Mouse (Mus musculus): ENCODE measurements around the gene Chrd. TPM values are rescaled to one million over a fixed set of nuclear protein-coding genes. Genes with fewer than 3 reads are reported as not detected.

Chrd gene
- polyA plus RNA-seq, 1 experiment from 2014 or later: 1.5 TPM

DNA sequence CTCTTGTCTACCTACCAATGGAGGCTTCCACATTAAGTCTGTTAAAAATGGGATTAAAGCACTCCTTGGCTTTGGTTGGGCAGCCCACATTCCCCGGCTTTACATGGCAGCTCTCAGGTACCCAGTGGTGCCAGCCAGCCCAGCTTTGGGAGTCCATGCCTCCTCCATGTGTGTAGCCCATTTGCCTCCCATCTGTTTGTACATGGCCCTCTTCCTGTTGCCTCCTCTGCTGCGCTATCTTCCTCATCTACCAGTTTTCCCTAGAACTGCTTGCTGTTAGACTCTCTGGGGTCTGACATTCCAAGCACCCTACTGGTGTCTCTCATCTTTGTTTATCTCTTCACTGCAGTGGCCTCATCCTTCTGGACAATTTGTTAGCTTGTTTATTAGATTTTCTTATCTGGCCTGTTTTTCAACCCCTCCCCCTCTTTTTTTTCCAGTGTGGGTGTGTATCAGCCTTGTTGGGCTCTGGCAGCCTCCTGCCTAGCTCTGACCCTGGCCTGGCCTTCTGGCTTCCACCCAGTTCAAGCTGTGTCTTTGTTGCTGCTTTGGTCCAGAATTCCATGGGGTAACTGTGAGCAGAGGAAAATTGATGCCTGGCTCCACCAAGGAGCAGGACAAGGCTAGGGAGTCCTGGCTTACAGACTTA, 26.4 kb upstream of the Chrd start:
- no peaks in the 10 kb centered on the region; the same call in none of the 2 replicates for H3K36me3 ChIP-seq (replicated peaks; ENCODE audit: control insufficient read depth, insufficient read depth, low read depth, low read length)

DNA sequence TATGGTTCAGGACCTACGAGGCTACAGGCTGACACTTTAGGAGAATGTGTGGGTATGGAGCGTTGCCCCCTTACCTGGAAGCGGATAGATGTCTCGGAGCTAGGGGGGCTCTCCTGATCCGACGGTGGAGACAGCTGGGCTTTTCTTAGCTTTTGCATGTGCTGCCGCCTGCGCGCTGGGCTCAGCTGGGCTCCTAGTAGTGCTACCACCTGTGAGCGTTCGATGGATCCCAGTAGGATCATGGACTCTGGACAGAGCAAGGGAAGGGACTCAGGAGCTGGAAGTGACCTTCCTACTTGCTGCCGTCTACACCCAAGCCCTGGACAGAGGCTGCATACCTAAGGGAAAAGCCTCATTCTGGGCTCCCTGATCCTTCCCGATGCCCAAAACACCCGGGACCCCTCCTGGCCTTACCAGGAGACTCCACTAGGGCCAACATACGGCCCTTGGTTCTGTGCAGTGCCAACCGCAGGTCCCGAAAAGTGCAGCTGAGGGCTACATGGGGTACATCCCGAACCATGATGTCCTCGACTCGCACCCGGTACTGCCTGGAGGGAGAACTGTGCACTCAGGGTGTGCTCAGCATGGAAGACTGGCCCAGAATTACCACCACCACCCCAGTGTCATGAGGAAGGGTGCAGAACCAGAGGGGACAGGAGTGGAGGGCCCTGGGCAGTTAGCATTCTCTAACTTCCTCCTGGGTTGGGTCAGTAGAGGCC, 24.5 kb upstream of the Chrd start:
- no peak for DNase-seq (ENCODE audit: low spot score)
- WGBS: 92% methylated on average over 21 of the region's 21 CpGs
- H3K9ac ChIP-seq (replicated peaks; ENCODE audit: low read length): no peak overlapping the region
- ATAC-seq (replicated peaks; ENCODE audit: insufficient number of reproducible peaks, low FRiP score, low TSS enrichment, low read depth): peak; percentile 31; the same call in 1 of the 2 replicates
- H3K27ac ChIP-seq (replicated peaks; ENCODE audit: low read depth, low read length): no peak overlapping the region
- no peaks in the 10 kb centered on the region for H3K4me1 ChIP-seq (ENCODE audit: control insufficient read depth, insufficient read depth, low read length)
- H3K27me3 ChIP-seq (ENCODE audit: control insufficient read depth, insufficient read depth, low read length): no peaks in the 10 kb centered on the region
- no peak overlapping the region for H3K4me2 ChIP-seq (ENCODE audit: low read depth, low read length)
- H3K4me3 ChIP-seq (ENCODE audit: low read depth, low read length): no peak overlapping the region
- H3K9me3 ChIP-seq (replicated peaks; ENCODE audit: control insufficient read depth, low read length): no peaks in the 10 kb centered on the region
- peaks cover 3% of the 10 kb centered on the region for H3K36me3 ChIP-seq (replicated peaks; ENCODE audit: control insufficient read depth, insufficient read depth, low read depth, low read length)

More for the DNA sequence above, 26.4 kb upstream of the Chrd start:
- no peak for DNase-seq (ENCODE audit: low spot score)
- no peaks in the 10 kb centered on the region for H3K27me3 ChIP-seq (ENCODE audit: control insufficient read depth, insufficient read depth, low read length)
- no peaks in the 10 kb centered on the region for H3K9me3 ChIP-seq (replicated peaks; ENCODE audit: control insufficient read depth, low read length)
- H3K4me2 ChIP-seq (ENCODE audit: low read depth, low read length): no peak overlapping the region
- peaks cover 5% of the 10 kb centered on the region for H3K4me1 ChIP-seq (ENCODE audit: control insufficient read depth, insufficient read depth, low read length)
- no peak for ATAC-seq (replicated peaks; ENCODE audit: insufficient number of reproducible peaks, low FRiP score, low TSS enrichment, low read depth)
- no peak overlapping the region for H3K9ac ChIP-seq (replicated peaks; ENCODE audit: low read length)
- no peak overlapping the region for H3K4me3 ChIP-seq (ENCODE audit: low read depth, low read length)
- H3K27ac ChIP-seq (replicated peaks; ENCODE audit: low read depth, low read length): no peak overlapping the region
- 98% methylated on average over 2 of the region's 2 CpGs for WGBS

DNA sequence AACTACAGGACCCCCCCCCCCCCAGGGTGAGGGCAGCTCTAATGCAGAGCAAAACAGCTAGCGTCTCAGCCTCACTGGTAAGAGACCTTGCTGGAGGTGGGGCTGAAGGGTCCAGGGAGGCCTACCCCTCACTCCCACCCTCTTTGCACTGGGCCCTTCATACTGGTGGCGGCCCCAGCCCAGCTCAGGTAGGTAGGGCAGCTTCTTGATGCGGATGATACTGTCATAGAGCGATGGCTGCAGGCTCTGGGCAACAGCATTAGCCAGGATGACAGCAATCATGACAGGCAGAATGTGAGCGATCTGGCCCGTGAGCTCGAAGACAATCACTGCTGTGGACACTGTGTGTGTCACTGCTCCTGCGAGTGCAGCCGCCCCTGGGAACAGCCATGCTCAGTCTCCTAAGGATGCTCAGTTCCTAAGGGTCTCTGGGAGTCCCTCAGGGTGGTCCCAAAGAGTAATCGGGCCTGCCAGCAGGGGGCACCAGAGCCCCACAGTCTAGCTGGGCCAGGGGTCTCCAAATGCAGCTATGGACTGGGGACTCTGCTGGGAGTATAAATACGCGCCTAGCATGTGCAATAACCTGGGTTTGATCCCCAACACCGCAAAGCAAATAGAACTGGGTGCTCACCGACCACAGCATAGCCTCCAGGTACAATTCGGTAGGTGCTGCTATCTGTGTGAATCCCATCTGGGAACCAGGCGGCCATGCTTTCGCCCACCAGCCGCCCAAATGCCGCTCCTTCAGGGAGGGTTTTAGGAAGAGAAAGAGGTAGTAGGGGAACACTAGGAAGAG, 23.8 kb upstream of the Chrd start:
- 75% methylated on average over 19 of the region's 19 CpGs for WGBS
- ATAC-seq (replicated peaks; ENCODE audit: insufficient number of reproducible peaks, low FRiP score, low TSS enrichment, low read depth) (peak; percentile 66), DNase-seq (ENCODE audit: low spot score) (peak; percentile 81)
- H3K27ac ChIP-seq (replicated peaks; ENCODE audit: low read depth, low read length): no peak overlapping the region
- no peak overlapping the region for H3K4me3 ChIP-seq (ENCODE audit: low read depth, low read length)
- H3K36me3 ChIP-seq (replicated peaks; ENCODE audit: control insufficient read depth, insufficient read depth, low read depth, low read length): peaks cover 3% of the 10 kb centered on the region
- no peak overlapping the region; the same call in 1 of the 2 replicates for H3K9ac ChIP-seq (replicated peaks; ENCODE audit: low read length)
- no peaks in the 10 kb centered on the region for H3K4me1 ChIP-seq (ENCODE audit: control insufficient read depth, insufficient read depth, low read length)
- H3K27me3 ChIP-seq (ENCODE audit: control insufficient read depth, insufficient read depth, low read length): no peaks in the 10 kb centered on the region
- H3K9me3 ChIP-seq (replicated peaks; ENCODE audit: control insufficient read depth, low read length): no peaks in the 10 kb centered on the region
- H3K4me2 ChIP-seq (ENCODE audit: low read depth, low read length): no peak overlapping the region

DNA sequence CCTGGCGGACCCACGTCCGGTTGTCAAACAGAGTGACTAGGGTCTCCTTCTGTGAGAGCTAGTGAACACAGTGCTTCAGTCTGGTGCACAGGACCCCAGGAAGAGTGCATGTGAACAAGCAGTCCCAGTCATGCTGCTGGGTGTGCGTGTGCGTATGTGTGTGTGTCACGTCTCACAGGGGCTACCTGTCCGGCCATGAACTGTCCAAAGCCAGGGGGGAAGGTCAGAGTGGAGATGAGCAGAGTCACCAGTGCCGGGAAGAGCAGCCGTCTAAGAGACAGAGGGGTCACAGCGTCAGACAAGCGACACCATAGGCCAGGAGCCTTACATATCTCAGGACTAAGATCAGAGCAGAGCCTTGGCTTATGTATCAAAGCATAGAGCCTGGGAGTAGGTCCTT, 22.6 kb upstream of the Chrd start:
- H3K36me3 ChIP-seq (replicated peaks; ENCODE audit: control insufficient read depth, insufficient read depth, low read depth, low read length): peaks cover 3% of the 10 kb centered on the region

DNA sequence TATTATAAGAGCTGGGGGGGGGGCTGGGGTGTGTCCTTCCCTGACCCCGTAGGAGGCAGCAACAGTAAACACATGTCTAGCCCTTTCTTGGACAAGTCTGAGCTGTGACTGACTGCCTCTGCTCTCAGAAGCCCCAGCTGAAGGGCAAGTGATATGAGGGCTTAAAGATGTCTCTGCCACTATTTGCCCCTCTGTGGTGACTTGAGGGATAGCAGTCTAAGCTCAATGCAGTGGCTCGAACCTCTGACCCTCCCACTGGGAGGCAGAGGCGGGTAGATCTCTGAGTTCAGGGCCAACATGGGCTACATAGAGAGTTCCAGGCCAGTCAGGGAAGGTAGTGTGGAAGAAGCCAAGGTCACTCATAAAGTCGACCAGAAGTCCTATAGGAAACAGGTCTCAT, 22.1 kb upstream of the Chrd start:
- H3K9ac ChIP-seq (replicated peaks; ENCODE audit: low read length): no peak overlapping the region
- DNase-seq (ENCODE audit: low spot score) (no peak), ATAC-seq (replicated peaks; ENCODE audit: insufficient number of reproducible peaks, low FRiP score, low TSS enrichment, low read depth) (no peak)
- H3K4me2 ChIP-seq (ENCODE audit: low read depth, low read length): no peak overlapping the region
- no peak overlapping the region for H3K27ac ChIP-seq (replicated peaks; ENCODE audit: low read depth, low read length)
- H3K9me3 ChIP-seq (replicated peaks; ENCODE audit: control insufficient read depth, low read length): no peaks in the 10 kb centered on the region
- H3K27me3 ChIP-seq (ENCODE audit: control insufficient read depth, insufficient read depth, low read length): no peaks in the 10 kb centered on the region
- WGBS: 93% methylated on average over 4 of the region's 4 CpGs
- H3K36me3 ChIP-seq (replicated peaks; ENCODE audit: control insufficient read depth, insufficient read depth, low read depth, low read length): peaks cover 3% of the 10 kb centered on the region
- peaks cover 4% of the 10 kb centered on the region; the same call in 1 of the 2 replicates for H3K4me1 ChIP-seq (ENCODE audit: control insufficient read depth, insufficient read depth, low read length)
- H3K4me3 ChIP-seq (ENCODE audit: low read depth, low read length): no peak overlapping the region

More for the DNA sequence above, 22.6 kb upstream of the Chrd start:
- no peak for ATAC-seq (replicated peaks; ENCODE audit: insufficient number of reproducible peaks, low FRiP score, low TSS enrichment, low read depth)
- H3K9me3 ChIP-seq (replicated peaks; ENCODE audit: control insufficient read depth, low read length): no peaks in the 10 kb centered on the region
- no peaks in the 10 kb centered on the region for H3K27me3 ChIP-seq (ENCODE audit: control insufficient read depth, insufficient read depth, low read length)
- H3K9ac ChIP-seq (replicated peaks; ENCODE audit: low read length): no peak overlapping the region
- no peak overlapping the region for H3K4me3 ChIP-seq (ENCODE audit: low read depth, low read length)
- DNase-seq (ENCODE audit: low spot score): no peak
- 93% methylated on average over 11 of the region's 11 CpGs for WGBS
- no peak overlapping the region for H3K27ac ChIP-seq (replicated peaks; ENCODE audit: low read depth, low read length)
- peaks cover 4% of the 10 kb centered on the region; the same call in 1 of the 2 replicates for H3K4me1 ChIP-seq (ENCODE audit: control insufficient read depth, insufficient read depth, low read length)
- H3K4me2 ChIP-seq (ENCODE audit: low read depth, low read length): no peak overlapping the region

DNA sequence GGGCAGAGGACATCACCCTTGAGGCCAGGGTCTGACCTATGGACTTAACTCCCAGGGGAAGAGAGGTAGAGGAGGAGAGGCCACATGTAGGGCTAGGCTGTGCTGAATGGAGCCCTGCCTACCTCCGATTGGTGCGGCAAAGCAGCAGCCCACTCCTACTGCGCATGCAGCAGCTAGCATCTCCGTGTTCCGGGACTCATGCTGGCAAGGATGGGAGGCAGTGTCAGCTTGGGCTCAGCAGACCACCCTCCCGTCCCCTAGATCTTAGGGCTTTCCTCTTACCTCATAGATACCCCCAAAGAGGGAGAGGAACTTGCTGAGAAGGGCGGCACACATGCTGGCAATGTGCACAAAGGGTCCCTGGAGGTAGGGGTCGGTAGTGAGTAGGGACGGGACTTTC, 20.7 kb upstream of the Chrd start:
- H3K4me3 ChIP-seq (ENCODE audit: low read depth, low read length): no peak overlapping the region
- H3K36me3 ChIP-seq (replicated peaks; ENCODE audit: control insufficient read depth, insufficient read depth, low read depth, low read length): peaks cover 3% of the 10 kb centered on the region; the same call in 1 of the 2 replicates
- peaks cover 4% of the 10 kb centered on the region; the same call in 1 of the 2 replicates for H3K4me1 ChIP-seq (ENCODE audit: control insufficient read depth, insufficient read depth, low read length)
- WGBS: 66% methylated on average over 9 of the region's 9 CpGs
- no peaks in the 10 kb centered on the region for H3K9me3 ChIP-seq (replicated peaks; ENCODE audit: control insufficient read depth, low read length)
- ATAC-seq (replicated peaks; ENCODE audit: insufficient number of reproducible peaks, low FRiP score, low TSS enrichment, low read depth): no peak
- no peaks in the 10 kb centered on the region for H3K27me3 ChIP-seq (ENCODE audit: control insufficient read depth, insufficient read depth, low read length)
- no peak overlapping the region for H3K9ac ChIP-seq (replicated peaks; ENCODE audit: low read length)
- H3K27ac ChIP-seq (replicated peaks; ENCODE audit: low read depth, low read length): no peak overlapping the region
- DNase-seq (ENCODE audit: low spot score): no peak
- no peak overlapping the region for H3K4me2 ChIP-seq (ENCODE audit: low read depth, low read length)

DNA sequence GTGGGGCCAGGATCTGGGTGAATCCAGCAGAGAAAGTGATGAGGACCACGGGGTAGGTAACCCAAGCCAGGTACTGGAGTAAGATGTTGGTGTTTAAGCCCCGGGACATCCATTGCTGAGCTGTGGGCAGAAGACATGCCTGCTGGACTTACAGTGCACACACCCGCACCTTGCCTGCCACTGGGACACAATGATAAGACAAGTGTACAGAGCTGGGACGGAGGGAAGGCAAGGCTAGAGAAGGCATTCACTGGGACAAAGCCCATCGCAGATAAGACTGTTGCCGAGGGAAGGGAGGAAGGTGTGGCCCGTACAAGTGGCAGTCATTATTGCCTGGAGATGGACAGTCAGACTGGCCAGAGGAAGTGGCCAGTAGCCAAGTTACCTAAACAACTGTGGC, 20.0 kb upstream of the Chrd start:
- 88% methylated on average over 7 of the region's 7 CpGs for WGBS
- ATAC-seq (replicated peaks; ENCODE audit: insufficient number of reproducible peaks, low FRiP score, low TSS enrichment, low read depth): no peak
- Histone ChIP-seq H3K4me3 (ENCODE audit: low read depth, low read length) (no peak overlapping the region), H3K9ac (replicated peaks; ENCODE audit: low read length) (no peak overlapping the region), H3K9me3 (replicated peaks; ENCODE audit: control insufficient read depth, low read length) (no peaks in the 10 kb centered on the region), H3K27ac (replicated peaks; ENCODE audit: low read depth, low read length) (no peak overlapping the region), H3K27me3 (ENCODE audit: control insufficient read depth, insufficient read depth, low read length) (no peaks in the 10 kb centered on the region), H3K36me3 (replicated peaks; ENCODE audit: control insufficient read depth, insufficient read depth, low read depth, low read length) (peaks cover 3% of the 10 kb centered on the region; the same call in 1 of the 2 replicates), H3K4me2 (ENCODE audit: low read depth, low read length) (no peak overlapping the region), H3K4me1 (ENCODE audit: control insufficient read depth, insufficient read depth, low read length) (peaks cover 4% of the 10 kb centered on the region; the same call in 1 of the 2 replicates)
- no peak for DNase-seq (ENCODE audit: low spot score)

Measured in embryonic facial prominence, embryonic 11.5 days (tissue).